Mouse (Mus musculus): ENCODE data around the gene Dcp1b.
"Not testable (repeated sequence)": the region's sequence is repeated elsewhere in the genome, so short reads cannot be mapped to it uniquely, and the experiment has no call there.

The Dcp1b gene

DNA sequence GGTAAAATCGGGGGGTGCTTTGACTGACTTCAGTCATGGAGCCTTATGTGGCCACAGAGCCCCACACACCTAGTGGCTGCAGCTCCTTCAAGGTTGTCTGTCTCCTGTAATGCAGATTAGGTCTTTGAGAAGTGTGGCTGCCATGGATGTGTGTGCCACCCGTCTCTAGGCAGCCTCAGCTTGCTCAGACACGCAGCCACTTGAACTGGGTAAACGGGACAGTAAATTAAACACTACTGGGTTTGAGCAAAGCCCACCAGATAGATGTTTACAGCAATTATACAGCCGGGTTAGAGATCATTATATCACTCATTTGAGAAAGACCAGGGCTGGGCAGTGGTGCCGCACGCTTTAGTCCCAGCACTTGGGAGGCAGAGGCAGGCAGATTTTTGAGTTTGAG lies 19.5 kb downstream of the Dcp1b start:
- no peak for DNase-seq (ENCODE audit: extremely low spot score, low spot score)

GRCm38 (mm10) chr6:119196382-119197305 lies 21.6 kb downstream of the Dcp1b start, which contains the start of gene Cacna1c:
Gene Cacna1c (minus strand): TSS chr6:119196418.
- no peak for DNase-seq (ENCODE audit: extremely low spot score, low spot score)

- DNase-seq (ENCODE audit: extremely low spot score, low spot score), result no peak
Measured at GRCm38 (mm10) chr6:119198534-119199273, 23.7 kb downstream of the Dcp1b start.

- no peak for DNase-seq (ENCODE audit: extremely low spot score, low spot score)
Measured at GRCm38 (mm10) chr6:119199274-119199879, 24.3 kb downstream of the Dcp1b start.

- no peak for DNase-seq (ENCODE audit: extremely low spot score, low spot score)
Measured at GRCm38 (mm10) chr6:119200362-119200761, 25.3 kb downstream of the Dcp1b start.

- DNase-seq (ENCODE audit: extremely low spot score, low spot score), result no peak
Measured at GRCm38 (mm10) chr6:119201575-119201974, 26.5 kb downstream of the Dcp1b start.

- DNase-seq (ENCODE audit: extremely low spot score, low spot score), result no peak
Measured at GRCm38 (mm10) chr6:119204286-119204685, 29.2 kb downstream of the Dcp1b start.

DNA sequence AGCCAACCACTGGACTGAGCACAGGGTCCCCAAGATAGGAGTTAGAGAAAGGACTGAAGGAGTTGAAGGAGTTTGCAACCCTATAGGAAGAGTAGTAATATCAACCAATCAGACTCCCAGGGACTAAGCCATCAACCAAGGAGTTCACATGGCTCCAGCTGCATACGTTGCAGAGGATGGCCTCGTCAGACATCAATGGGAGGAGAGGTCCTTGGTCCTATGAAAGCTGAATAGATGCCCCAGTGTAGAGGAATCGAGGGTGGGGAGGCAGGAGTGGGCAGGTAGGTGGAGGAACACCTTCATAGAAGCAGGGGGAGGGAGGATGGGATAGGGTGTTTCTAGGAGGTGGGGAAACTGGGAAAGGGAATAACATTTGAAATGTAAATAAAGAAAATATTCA lies 29.9 kb downstream of the Dcp1b start:
- no peak for DNase-seq (ENCODE audit: extremely low spot score, low spot score)

DNA sequence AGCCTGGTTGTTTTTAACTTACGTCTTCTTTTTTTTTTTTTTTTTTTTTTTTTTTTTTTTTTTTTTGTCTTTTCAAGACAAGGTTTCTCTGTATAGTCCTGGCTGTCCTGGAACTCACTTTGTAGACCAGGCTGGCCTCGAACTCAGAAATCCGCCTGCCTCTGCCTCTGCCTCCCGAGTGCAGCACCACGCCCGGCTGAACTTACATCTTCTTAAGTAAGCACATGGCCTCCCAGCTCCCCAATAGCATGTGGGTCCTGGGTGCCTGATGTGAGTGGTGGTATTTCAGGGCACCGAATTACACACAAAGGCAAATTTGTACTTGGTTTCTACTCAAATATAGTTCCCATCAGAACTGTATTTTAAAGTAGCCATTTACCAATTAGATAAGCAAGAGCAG lies 31.0 kb downstream of the Dcp1b start:
- DNase-seq (ENCODE audit: extremely low spot score, low spot score), result not testable (repeated sequence)

GRCm38 (mm10) chr6:119213375-119213774 lies 38.3 kb downstream of the Dcp1b start:
- DNase-seq (ENCODE audit: extremely low spot score, low spot score), result no peak

DNA sequence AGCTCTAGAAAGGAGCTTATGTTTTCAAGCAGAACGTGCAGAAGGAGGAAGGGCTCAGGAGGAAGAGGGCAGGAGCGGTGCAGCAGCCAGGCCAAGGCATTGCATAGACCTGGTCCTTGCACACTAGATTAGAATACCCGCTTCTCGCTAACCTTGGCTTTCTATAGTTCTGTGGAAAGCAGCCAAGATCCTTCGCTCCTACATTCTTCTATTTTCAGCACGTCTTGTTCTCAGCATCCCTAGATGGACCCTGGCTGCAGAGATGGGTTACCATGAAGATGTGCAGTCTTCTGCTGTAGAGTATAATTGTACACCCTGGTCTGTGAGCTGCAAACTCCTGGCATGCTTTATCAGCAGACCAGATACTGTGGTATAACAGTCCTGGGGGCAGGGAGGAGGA lies 39.1 kb downstream of the Dcp1b start:
- no peak for DNase-seq (ENCODE audit: extremely low spot score, low spot score)

GRCm38 (mm10) chr6:119215040-119215613 lies 40.1 kb downstream of the Dcp1b start:
- DNase-seq (ENCODE audit: extremely low spot score, low spot score), result no peak

GRCm38 (mm10) chr6:119217661-119218060 lies 42.6 kb downstream of the Dcp1b start:
- no peak for DNase-seq (ENCODE audit: extremely low spot score, low spot score)

DNA sequence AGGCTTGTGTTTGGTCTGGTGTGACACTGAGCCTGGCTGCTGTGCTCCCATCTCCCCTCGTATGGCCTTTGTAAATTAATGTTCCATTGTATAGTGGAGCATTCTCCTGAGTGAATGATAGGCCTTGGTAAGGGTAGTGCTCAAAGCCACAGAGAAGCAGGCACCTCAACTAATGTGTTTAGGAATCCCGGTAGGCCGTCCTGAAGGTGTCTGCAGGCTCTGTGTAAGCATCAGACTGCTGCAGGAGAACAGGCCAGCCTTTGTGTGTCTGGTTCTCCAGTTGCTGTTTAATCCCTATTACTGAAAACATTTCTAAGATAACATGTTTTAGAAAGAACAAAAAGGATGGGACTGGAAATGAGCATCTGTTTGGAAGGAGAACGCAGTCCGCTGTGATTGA lies 43.5 kb downstream of the Dcp1b start:
- DNase-seq (ENCODE audit: extremely low spot score, low spot score), result no peak

DNA sequence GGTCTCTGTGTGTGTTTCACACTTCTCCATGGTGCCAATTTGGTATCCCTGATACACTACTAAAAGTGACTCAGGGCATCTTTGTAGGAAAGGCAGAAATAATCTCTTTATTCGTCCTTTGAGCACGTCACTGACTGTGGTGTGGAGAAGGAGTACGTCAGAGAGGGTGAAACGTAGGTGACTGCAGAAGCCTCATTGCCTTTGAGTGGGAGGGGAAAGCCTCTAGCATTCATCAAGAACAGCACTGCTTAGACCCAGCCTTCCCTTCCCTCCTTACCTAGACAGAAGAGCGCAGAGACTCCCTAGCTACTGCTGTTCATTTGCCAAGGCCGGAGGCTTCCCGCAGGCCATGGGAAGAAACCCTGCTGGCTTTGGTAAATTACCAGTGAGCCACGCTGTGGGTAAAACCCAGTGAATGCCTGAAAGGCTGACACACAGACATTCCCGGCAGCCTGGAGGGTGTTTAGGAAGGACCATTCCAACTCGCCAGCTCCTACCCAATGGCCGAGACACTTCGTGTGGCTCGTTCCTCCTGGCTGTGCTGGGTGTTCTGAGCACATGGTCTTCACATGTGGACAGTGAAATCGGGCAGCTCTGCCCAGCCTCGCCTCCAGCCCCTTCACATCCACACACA lies 44.3 kb downstream of the Dcp1b start:
- no peak for DNase-seq (ENCODE audit: extremely low spot score, low spot score)

DNA sequence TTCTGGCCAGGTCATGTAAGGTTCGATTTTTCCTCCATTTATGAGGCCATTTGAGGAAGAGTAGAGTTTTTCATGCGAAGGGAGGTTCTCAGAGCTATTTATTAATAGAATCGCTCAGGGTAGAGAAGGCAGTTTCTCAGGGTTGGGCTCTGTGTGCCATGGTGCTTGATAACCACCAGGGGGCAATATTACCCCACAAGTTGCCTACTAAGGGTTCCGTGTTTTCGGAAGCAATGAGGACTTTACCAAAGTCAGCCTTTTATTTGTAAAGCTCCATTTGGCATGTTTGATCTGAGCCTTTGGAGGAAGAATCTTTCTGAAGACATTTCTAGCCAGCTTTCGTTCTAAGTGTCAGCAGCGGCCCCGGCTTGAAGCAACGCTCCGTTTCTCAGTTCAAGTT lies 45.2 kb downstream of the Dcp1b start:
- DNase-seq (ENCODE audit: extremely low spot score, low spot score), result peak; percentile 53

- no peak for DNase-seq (ENCODE audit: extremely low spot score, low spot score)
Measured at GRCm38 (mm10) chr6:119224451-119225195, 49.6 kb downstream of the Dcp1b start.

GRCm38 (mm10) chr6:119225226-119225625 lies 50.2 kb downstream of the Dcp1b start:
- DNase-seq (ENCODE audit: extremely low spot score, low spot score), result no peak

DNA sequence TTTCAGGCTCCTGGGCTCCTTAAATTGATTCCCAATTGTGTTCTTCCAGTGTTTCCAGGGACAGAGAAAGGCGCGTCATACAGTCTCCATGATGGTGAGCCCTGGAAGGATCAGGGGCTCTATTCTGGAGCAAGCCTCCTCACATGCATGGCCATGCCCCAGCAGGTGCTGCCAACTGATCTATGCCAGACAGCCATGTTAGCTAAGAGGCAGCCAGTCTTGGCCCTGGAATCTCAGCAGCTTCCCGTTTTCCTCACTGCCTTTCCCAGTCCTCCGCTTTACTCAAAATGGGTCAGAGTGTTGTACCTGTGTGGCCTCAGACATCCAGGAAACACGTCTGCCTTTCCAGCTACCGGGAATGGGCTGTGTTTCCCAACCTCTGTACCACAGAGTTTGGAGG lies 50.7 kb downstream of the Dcp1b start:
- DNase-seq (ENCODE audit: extremely low spot score, low spot score), result no peak

DNA sequence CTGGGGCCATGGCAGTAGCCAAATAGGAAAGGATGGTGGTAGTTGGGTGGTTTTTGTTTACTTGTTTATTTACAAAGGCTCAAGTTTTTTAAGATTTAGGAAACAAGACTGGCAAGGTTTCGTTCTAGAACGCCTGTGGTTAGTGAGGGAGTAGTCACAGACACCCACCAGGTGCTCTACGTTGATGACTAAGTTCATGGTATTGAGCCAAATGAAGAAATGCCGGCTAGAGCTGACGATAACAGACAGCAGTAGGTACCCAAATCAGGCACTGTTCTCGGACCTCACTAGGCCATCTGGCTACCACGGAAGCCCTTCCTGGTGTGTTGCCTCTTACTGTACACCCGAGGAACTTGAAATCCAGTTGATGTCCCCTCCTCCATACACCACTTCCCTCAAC lies 51.9 kb downstream of the Dcp1b start:
- DNase-seq (ENCODE audit: extremely low spot score, low spot score), result no peak
